Mouse (Mus musculus) embryo, embryonic 9.5 days (tissue): ENCODE measurements around the gene Olfr1458.

Experiments
- DNase-seq: peaks from one replicate; pipeline ENCODE4 v3.0.0-alpha.2; 2017; ENCODE audit errors: extremely low spot score

Gene Olfr1458

GRCm38 (mm10) chr19:13106675-13107074 is at the start of gene Olfr1458:
Olfr1458 (minus strand) TSS chr19:13106775.
- DNase-seq = no peak

GRCm38 (mm10) chr19:13149449-13149848 is 42.9 kb upstream of the Olfr1458 start, which contains the start of gene Olfr1459:
Olfr1459 (minus strand) TSS chr19:13149549.
- DNase-seq = no peak

DNA sequence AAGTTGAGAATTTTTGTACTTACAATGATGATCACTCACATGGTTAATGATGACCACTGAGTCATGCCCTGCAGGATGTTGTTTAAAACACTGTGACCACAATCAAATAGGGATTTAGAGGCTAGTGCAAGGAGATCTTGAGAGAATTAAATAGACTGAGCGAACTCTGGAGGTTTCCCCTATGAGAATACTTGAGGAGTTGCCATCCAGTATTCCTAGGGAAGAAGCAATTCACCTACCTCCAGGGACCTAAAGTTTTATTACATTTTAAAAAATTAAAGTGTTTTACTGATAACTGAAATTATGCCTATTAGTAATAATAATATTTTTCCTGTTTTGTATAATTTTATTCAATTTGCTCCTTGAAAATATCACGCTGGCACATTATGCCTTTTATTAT is 8.8 kb downstream of the Olfr1458 start, which contains the start of gene Olfr1457:
Olfr1457 (minus strand) TSS at position 101 of the 400 bp plus-strand sequence.
- DNase-seq = no peak

DNA sequence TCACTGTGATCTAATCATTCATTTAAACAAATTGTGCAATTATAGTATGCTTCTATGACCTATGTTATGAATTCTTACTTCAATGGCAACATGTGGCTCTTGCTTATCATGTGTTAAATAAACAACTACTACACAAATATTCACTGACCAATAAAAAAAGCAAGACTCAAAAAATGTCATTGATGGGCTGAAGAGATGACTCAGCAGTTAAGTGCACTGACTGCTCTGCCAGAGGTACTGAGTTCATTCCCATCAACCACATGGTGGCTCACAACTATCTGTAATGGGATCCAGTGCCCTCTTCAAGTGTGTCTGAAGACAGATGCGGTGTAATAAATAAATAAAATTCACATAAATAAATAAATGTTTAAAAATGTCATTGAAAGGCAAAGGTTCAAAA is 12.7 kb downstream of the Olfr1458 start:
- DNase-seq = no peak

DNA sequence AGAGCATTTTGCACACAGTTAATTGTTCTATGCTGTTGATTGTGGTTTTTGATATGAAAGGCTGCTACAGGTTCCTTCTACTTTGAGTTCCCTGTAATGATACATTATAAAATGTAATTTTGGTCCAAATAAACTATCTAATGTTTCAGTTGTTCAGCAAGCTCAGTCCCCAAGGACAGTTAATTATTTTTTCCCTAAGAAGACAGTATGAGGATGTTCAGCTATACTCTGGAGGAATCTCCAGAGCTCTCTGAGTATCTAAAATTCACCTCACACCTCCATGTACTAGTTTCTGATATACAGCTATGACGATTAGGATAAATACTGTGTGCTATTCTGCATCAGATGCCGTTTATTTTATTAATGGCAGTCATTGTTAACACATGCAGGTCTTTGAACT is 46.3 kb downstream of the Olfr1458 start, which contains the start of gene Olfr1454:
Olfr1454 (plus strand) TSS at position 301 of the 400 bp plus-strand sequence.
- DNase-seq = no peak
